Mouse (Mus musculus): ENCODE results near the gene Syde1. TPM values are rescaled to one million over a fixed set of nuclear protein-coding genes. Genes with fewer than 3 reads are reported as not detected.
A peak's percentile ranks its signal among the peaks of the same experiment; 100 is the strongest.

The Syde1 gene
- total and polyA plus RNA-seq, 3 experiments, result 0.01 TPM; not detected in 2

DNA sequence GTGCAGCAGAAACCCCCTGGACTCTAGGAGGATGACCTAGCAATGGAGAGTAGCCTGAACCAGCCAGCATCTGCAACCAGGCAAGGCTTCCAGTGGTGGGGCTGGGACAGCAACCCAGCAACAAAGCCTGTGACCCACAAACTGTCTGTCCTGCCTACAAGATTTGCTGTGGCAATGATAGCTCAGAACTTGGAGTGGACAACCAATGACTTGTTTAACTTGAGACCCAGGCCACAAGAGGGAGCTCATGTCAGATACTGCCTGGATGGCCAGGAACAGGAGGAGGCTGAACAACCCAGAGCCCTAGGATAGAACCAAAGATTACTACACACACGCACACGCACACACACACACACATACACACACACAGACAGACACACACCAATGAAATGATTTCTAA lies 50.8 kb downstream of the Syde1 start:
- Histone ChIP-seq H3K79me2 (ENCODE audit: control insufficient read depth, insufficient read depth, low read length, poor library complexity) (no peaks in the 10 kb centered on the region), H3K9me3 (replicated peaks; ENCODE audit: insufficient read depth, low read length) (no peaks in the 10 kb centered on the region), H3K4me1 (ENCODE audit: control insufficient read depth in 1 of 2, insufficient read depth in 2 of 2, low read length in 2 of 2) (no peaks in the 10 kb centered on the region), H3K27ac (ENCODE audit: control insufficient read depth, low read depth, low read length) (no peak overlapping the region), H3K27me3 (ENCODE audit: control insufficient read depth in 1 of 2, insufficient read depth in 2 of 2, low read length in 2 of 2) (peaks cover 12 to 16% of the 10 kb centered on the region in 2 experiments), H3K36me3 (ENCODE audit: control insufficient read depth in 1 of 2, insufficient read depth in 2 of 2, low read length in 2 of 2) (no peaks in the 10 kb centered on the region), H3K4me3 (ENCODE audit: control insufficient read depth in 1 of 2, insufficient read depth in 1 of 2, low read depth in 2 of 2, low read length in 2 of 2) (no peak overlapping the region), H3K9ac (ENCODE audit: control insufficient read depth, low read depth, low read length, poor library complexity, severe bottlenecking) (no peak overlapping the region)
- TF ChIP-seq TCF12 (IDR thresholded peaks at IDR 0.05; ENCODE audit: low read depth, low read length), result no peak
- peak in 1 of 3 experiments; percentile 33; a peak in 2 of 6 replicates for TF ChIP-seq CTCF (IDR thresholded peaks at IDR 0.05 in 2 of 3, conservative IDR thresholded peaks at IDR 0.05 in 1 of 3; ENCODE audit: control insufficient read depth in 1 of 3, insufficient read depth in 1 of 3, low read depth in 2 of 3, low read length in 3 of 3, poor library complexity in 1 of 3, severe bottlenecking in 1 of 3)
- no peak for TF ChIP-seq MAX (IDR thresholded peaks at IDR 0.05; ENCODE audit: low read length)
- no peak for TF ChIP-seq GATA1 (IDR thresholded peaks at IDR 0.05; ENCODE audit: low read depth, low read length)
- TF ChIP-seq ETS1 (IDR thresholded peaks at IDR 0.05; ENCODE audit: low read depth, low read length), result no peak
- TF ChIP-seq TAL1 (IDR thresholded peaks at IDR 0.05; ENCODE audit: low read length), result no peak
- peak; percentile 32; the same call in 1 of the 2 replicates for TF ChIP-seq SMC3 (IDR thresholded peaks at IDR 0.05; ENCODE audit: low read depth, low read length)
- peak; percentile 10 for DNase-seq (ENCODE audit: low read depth, low spot score)

Other genes starting within 250 kb of the Syde1 start
- gene Agpat3, start 239.5 kb downstream of the Syde1 start, total RNA-seq (2012; rRNA removed), result not detected in 2 replicates
- under 1 TPM in 1 of 2 experiments, not detected in 1; 0.07 TPM for gene Agpat3, start 239.5 kb downstream of the Syde1 start, polyA plus RNA-seq (2012; ENCODE audit: insufficient read depth in 1 of 2, insufficient read length in 2 of 2, low read depth in 1 of 2, low replicate concordance in 2 of 2, missing spikeins in 1 of 2)
- 241 and 273 TPM in 2 replicates for gene Rrp1, start 178.9 kb downstream of the Syde1 start, total RNA-seq (2012; rRNA removed)
- gene Rrp1, start 178.9 kb downstream of the Syde1 start, polyA plus RNA-seq (2012; ENCODE audit: insufficient read depth in 1 of 2, insufficient read length in 2 of 2, low read depth in 1 of 2, low replicate concordance in 2 of 2, missing spikeins in 1 of 2), result 100 to 1,000 TPM in 1 of 2 experiments, not detected in 1; 417 TPM
- 71.1 and 76.7 TPM in 2 replicates for gene Cstb, start 166.3 kb downstream of the Syde1 start, total RNA-seq (2012; rRNA removed)
- gene Cstb, start 166.3 kb downstream of the Syde1 start, polyA plus RNA-seq (2012; ENCODE audit: insufficient read depth in 1 of 2, insufficient read length in 2 of 2, low read depth in 1 of 2, low replicate concordance in 2 of 2, missing spikeins in 1 of 2), result 10 to 100 TPM in 1 of 2 experiments, not detected in 1; 71.9 TPM
- 23.0 and 28.7 TPM in 2 replicates for gene Pdxk, start 127.0 kb downstream of the Syde1 start, total RNA-seq (2012; rRNA removed)
- gene Pdxk, start 127.0 kb downstream of the Syde1 start, polyA plus RNA-seq (2012; ENCODE audit: insufficient read depth in 1 of 2, insufficient read length in 2 of 2, low read depth in 1 of 2, low replicate concordance in 2 of 2, missing spikeins in 1 of 2), result 10 to 100 TPM in 1 of 2 experiments, not detected in 1; 29.3 TPM
- not detected in 2 replicates for gene Olfr1358, start 74.5 kb downstream of the Syde1 start, total RNA-seq (2012; rRNA removed)
- not detected for gene Olfr1358, start 74.5 kb downstream of the Syde1 start, polyA plus RNA-seq (2012; ENCODE audit: insufficient read depth in 1 of 2, insufficient read length in 2 of 2, low read depth in 1 of 2, low replicate concordance in 2 of 2, missing spikeins in 1 of 2)
- 16.0 and 24.5 TPM in 2 replicates for gene Ilvbl, start 17.6 kb downstream of the Syde1 start, total RNA-seq (2012; rRNA removed)
- 10 to 100 TPM in 1 of 2 experiments, not detected in 1; 22.1 TPM for gene Ilvbl, start 17.6 kb downstream of the Syde1 start, polyA plus RNA-seq (2012; ENCODE audit: insufficient read depth in 1 of 2, insufficient read length in 2 of 2, low read depth in 1 of 2, low replicate concordance in 2 of 2, missing spikeins in 1 of 2)
- gene Olfr1357, start 26.1 kb upstream of the Syde1 start, total RNA-seq (2012; rRNA removed), result not detected in 2 replicates
- not detected for gene Olfr1357, start 26.1 kb upstream of the Syde1 start, polyA plus RNA-seq (2012; ENCODE audit: insufficient read depth in 1 of 2, insufficient read length in 2 of 2, low read depth in 1 of 2, low replicate concordance in 2 of 2, missing spikeins in 1 of 2)
- not detected in 2 replicates for gene Casp14, start 126.3 kb upstream of the Syde1 start, total RNA-seq (2012; rRNA removed)
- not detected for gene Casp14, start 126.3 kb upstream of the Syde1 start, polyA plus RNA-seq (2012; ENCODE audit: insufficient read depth in 1 of 2, insufficient read length in 2 of 2, low read depth in 1 of 2, low replicate concordance in 2 of 2, missing spikeins in 1 of 2)
- gene Ccdc105, start 161.1 kb upstream of the Syde1 start, total RNA-seq (2012; rRNA removed), result not detected in 2 replicates
- not detected for gene Ccdc105, start 161.1 kb upstream of the Syde1 start, polyA plus RNA-seq (2012; ENCODE audit: insufficient read depth in 1 of 2, insufficient read length in 2 of 2, low read depth in 1 of 2, low replicate concordance in 2 of 2, missing spikeins in 1 of 2)
- gene Slc1a6, start 188.5 kb upstream of the Syde1 start, total RNA-seq (2012; rRNA removed), result not detected in 2 replicates
- not detected for gene Slc1a6, start 188.5 kb upstream of the Syde1 start, polyA plus RNA-seq (2012; ENCODE audit: insufficient read depth in 1 of 2, insufficient read length in 2 of 2, low read depth in 1 of 2, low replicate concordance in 2 of 2, missing spikeins in 1 of 2)

Measured in MEL (cell line).